Mouse (Mus musculus): Measurements from ENCODE around the gene Cxcl10.

- no peak for TF ChIP-seq TAL1 (IDR thresholded peaks at IDR 0.05; ENCODE audit: low read length)
- TF ChIP-seq GATA1 (IDR thresholded peaks at IDR 0.05; ENCODE audit: low read length), result no peak
These were observed 36.2 kb upstream of the Cxcl10 start for GRCm38 (mm10) chr5:92384855-92385254.

Data from erythroblast, embryonic 14.5 days (primary cell).